Mouse (Mus musculus) midbrain, postnatal 0 days (tissue): ENCODE results near the gene Gm42715. TPM values are rescaled to one million over a fixed set of nuclear protein-coding genes. Genes with fewer than 3 reads are reported as not detected.

Source experiments
- ATAC-seq: fragments of 200-750 bp; cut with Nextera tagmentation; 2 replicates; pipeline ENCODE4 v1.8.0; 2017; ENCODE audit warnings: moderate number of reproducible peaks, mild to moderate bottlenecking, moderate TSS enrichment, moderate library complexity; ENCODE audit not compliant: low FRiP score
- DNase-seq: peaks from one replicate; pipeline ENCODE4 v3.0.0-alpha.2; 2015; ENCODE audit warnings: low spot score
- H3K27ac ChIP-seq: fragments of 300-500 bp; sonication (generic); 2 replicates; pipeline ENCODE4 v1.5.1; 2014; ENCODE audit warnings: low read depth, mild to moderate bottlenecking, low read length, mixed read lengths
- H3K27me3 ChIP-seq: fragments of 300-500 bp; sonication (generic); 2 replicates; pipeline ENCODE4 v1.6.1; 2014; ENCODE audit warnings: low read length, control low read depth, mixed read lengths; ENCODE audit not compliant: insufficient read depth
- H3K36me3 ChIP-seq: fragments of 300-500 bp; sonication (generic); 2 replicates; pipeline ENCODE4 v1.6.1; 2014; ENCODE audit warnings: low read length, control low read depth, mixed read lengths; ENCODE audit not compliant: insufficient read depth
- H3K4me1 ChIP-seq: fragments of 300-500 bp; sonication (generic); 2 replicates; pipeline ENCODE4 v1.6.1; 2014; ENCODE audit warnings: mild to moderate bottlenecking, control low read depth, antibody characterized with exemption, low read length, mixed read lengths; ENCODE audit not compliant: insufficient read depth
- H3K4me2 ChIP-seq: fragments of 300-500 bp; sonication (generic); 2 replicates; pipeline ENCODE4 v1.6.1; 2014; ENCODE audit warnings: low read depth, mild to moderate bottlenecking, low read length, mixed read lengths; ENCODE audit not compliant: poor library complexity, severe bottlenecking
- H3K4me3 ChIP-seq: fragments of 300-500 bp; sonication (generic); 2 replicates; pipeline ENCODE4 v1.5.1; 2014; ENCODE audit warnings: low read depth, mild to moderate bottlenecking, low read length, moderate library complexity
- H3K9ac ChIP-seq: fragments of 300-500 bp; sonication (generic); replicated peaks from 2 replicates; pipeline ENCODE4 v1.6.1; 2014; ENCODE audit warnings: mild to moderate bottlenecking, low read length, moderate library complexity, mixed read lengths; ENCODE audit not compliant: poor library complexity, severe bottlenecking
- H3K9me3 ChIP-seq: fragments of 300-500 bp; sonication (generic); 2 replicates; pipeline ENCODE4 v1.6.1; 2016; ENCODE audit warnings: low read length, control low read depth
- CTCF ChIP-seq: IDR thresholded peaks from 2 replicates; pipeline ENCODE4 v1.5.1; 2016; ENCODE audit warnings: antibody characterized with exemption, mild to moderate bottlenecking
- WGBS: fragments of 180-500 bp; shearing (Covaris S2); extraction: QIAGEN DNeasy Blood & Tissue Kit; methylation state at CpG from one replicate; pipeline ENCODE4 v1.1.7; 2014; 5-methylcytosine and 5-hydroxymethylcytosine counted together
- polyA plus RNA-seq: library from polyadenylated mRNA; unstranded; fragments of >200 nt; fragmentation: Nextera tagmentation; extraction: Ambion mirVana; gene quantifications from 2 replicates; pipeline ENCODE4 v1.2.1, GENCODE M21; 2015
- total RNA-seq: library from RNA; depleted of rRNA; stranded (reverse); fragments of >200 nt; gene quantifications from 2 replicates; pipeline ENCODE4 v1.2.3, GENCODE M21; 2014

Gene Gm42715
- total and polyA plus RNA-seq, 2 experiments from 2014 or later, result 11.4 to 19.6 TPM

DNA sequence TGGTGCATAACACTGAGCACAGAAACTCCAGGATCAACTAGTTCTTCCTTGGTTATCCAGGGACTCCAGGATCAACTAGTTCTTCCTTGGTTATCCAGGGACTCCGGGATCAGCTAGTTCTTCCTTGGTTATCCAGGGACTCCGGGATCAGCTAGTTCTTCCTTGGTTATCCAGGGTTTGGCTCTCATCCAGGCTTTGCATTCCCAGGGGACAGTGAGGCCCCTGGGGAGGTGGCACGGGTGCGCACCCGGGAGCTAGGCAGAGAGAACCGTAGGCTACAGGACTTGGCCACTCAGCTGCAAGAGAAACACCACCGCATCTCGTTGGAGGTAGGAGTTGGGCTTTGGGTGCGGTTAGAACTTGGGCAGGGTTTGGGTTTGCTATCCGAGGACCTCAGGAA lies 71.7 kb downstream of the Gm42715 start:
- Histone ChIP-seq H3K27me3 (no peaks in the 10 kb centered on the region), H3K4me1 (peaks cover 3% of the 10 kb centered on the region; the same call in 1 of the 2 replicates), H3K36me3 (peaks cover 56% of the 10 kb centered on the region), H3K4me2 (no peak overlapping the region), H3K4me3 (no peak overlapping the region), H3K9ac (no peak overlapping the region), H3K27ac (no peak overlapping the region), H3K9me3 (no peaks in the 10 kb centered on the region)
- DNase-seq, result no peak
- TF ChIP-seq CTCF, result no peak
- no peak for ATAC-seq
- 94% methylated on average over 10 of the region's 10 CpGs for WGBS

DNA sequence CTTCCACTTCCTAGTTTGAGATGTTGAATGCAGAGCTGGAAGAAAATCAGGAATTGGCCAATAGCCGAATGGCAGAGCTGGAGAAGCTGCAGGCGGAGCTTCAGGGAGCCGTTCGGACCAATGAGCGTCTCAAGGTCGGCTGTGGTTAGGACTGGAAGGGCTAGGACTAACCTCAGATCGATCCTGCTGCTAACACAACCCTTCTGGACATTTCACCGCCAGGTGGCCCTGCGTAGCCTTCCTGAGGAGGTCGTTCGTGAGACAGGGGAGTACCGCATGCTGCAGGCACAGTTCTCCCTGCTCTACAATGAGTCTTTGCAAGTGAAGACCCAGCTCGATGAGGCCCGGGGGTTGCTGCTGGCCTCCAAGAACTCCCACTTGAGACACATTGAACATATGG lies 73.2 kb downstream of the Gm42715 start:
- no peak for TF ChIP-seq CTCF
- Histone ChIP-seq H3K4me1 (peaks cover 3% of the 10 kb centered on the region; the same call in 1 of the 2 replicates), H3K27ac (no peak overlapping the region), H3K4me3 (no peak overlapping the region), H3K27me3 (no peaks in the 10 kb centered on the region), H3K36me3 (peaks cover 70% of the 10 kb centered on the region), H3K4me2 (no peak overlapping the region), H3K9me3 (no peaks in the 10 kb centered on the region), H3K9ac (no peak overlapping the region)
- WGBS, result 93% methylated on average over 14 of the region's 14 CpGs
- ATAC-seq (no peak), DNase-seq (no peak)

DNA sequence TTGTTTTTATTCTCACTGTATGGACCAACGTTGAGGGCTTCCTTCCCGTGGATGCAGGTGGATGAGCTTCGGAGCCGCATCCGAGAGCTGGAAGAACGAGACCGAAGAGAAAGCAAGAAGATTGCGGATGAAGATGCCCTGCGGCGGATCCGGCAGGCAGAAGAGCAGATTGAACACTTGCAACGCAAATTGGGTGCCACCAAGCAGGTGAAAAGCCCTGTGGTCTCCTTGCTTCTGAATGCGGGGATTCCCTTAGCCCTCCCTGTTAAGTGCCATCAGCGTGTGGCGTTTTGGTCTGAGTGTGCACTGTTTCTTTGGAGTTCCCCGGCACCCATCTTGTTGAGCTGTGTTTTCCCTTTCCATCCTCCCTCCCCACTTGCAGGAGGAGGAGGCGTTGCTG lies 77.4 kb downstream of the Gm42715 start:
- TF ChIP-seq CTCF, result no peak
- DNase-seq (no peak), ATAC-seq (no peak)
- H3K4me2 ChIP-seq, result no peak overlapping the region
- H3K27ac ChIP-seq, result no peak overlapping the region
- no peak overlapping the region for H3K4me3 ChIP-seq
- H3K9ac ChIP-seq, result no peak overlapping the region
- 96% methylated on average over 17 of the region's 17 CpGs for WGBS
- peaks cover 90% of the 10 kb centered on the region for H3K36me3 ChIP-seq
- H3K4me1 ChIP-seq, result no peaks in the 10 kb centered on the region
- no peaks in the 10 kb centered on the region for H3K9me3 ChIP-seq
- H3K27me3 ChIP-seq, result no peaks in the 10 kb centered on the region

DNA sequence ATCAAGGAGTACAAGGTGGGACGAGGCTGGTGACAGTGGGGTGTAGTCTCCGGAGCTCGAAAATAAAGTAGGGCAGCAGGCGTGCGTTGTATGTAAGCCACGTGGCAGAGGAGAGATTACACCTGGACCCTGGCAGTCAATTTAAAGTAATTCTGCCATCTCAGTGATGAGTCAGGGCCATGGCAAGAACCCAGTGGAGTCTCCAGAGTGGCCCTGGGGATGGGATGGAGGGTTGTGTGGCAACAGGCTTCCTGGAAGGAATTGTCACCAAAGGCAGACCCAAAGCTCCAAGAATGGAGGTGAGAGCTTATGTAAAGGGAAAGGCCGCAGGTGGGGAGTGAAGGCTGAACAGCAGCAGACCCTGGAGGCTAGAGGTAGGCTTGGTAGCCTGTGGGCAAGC lies 81.2 kb downstream of the Gm42715 start:
- ATAC-seq (no peak), DNase-seq (no peak)
- no peak overlapping the region for H3K9ac ChIP-seq
- no peaks in the 10 kb centered on the region for H3K4me1 ChIP-seq
- H3K4me3 ChIP-seq, result no peak overlapping the region
- no peaks in the 10 kb centered on the region for H3K27me3 ChIP-seq
- no peak overlapping the region for H3K27ac ChIP-seq
- WGBS, result 95% methylated on average over 7 of the region's 7 CpGs
- peaks cover 85% of the 10 kb centered on the region for H3K36me3 ChIP-seq
- no peak overlapping the region for H3K4me2 ChIP-seq
- no peak for TF ChIP-seq CTCF
- H3K9me3 ChIP-seq, result no peaks in the 10 kb centered on the region

DNA sequence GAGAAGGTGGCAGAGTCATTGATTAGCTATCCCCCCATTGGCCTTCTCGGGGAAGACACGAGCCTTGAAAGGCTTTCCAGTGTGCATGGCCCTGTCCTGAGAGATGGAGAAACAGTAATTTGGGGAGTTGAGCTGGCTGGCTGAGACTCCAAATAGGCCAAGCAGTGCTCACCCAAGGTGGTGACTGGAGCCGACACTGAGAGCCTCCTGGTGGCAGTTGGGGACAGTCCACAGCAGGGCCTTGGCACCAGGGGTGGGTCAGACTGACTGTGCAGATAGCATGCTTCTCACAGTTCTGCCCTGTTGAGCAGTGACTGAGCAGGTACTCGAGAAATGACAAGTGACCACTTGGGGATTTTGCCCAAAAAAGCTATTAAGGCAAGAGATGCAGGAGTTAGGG lies 82.4 kb downstream of the Gm42715 start:
- Histone ChIP-seq H3K4me2 (no peak overlapping the region), H3K27ac (no peak overlapping the region), H3K27me3 (no peaks in the 10 kb centered on the region), H3K9me3 (no peaks in the 10 kb centered on the region), H3K9ac (no peak overlapping the region), H3K36me3 (peaks cover 73% of the 10 kb centered on the region), H3K4me1 (no peaks in the 10 kb centered on the region), H3K4me3 (no peak overlapping the region)
- ATAC-seq (no peak), DNase-seq (no peak)
- TF ChIP-seq CTCF, result no peak
- 84% methylated on average over 4 of the region's 4 CpGs for WGBS

DNA sequence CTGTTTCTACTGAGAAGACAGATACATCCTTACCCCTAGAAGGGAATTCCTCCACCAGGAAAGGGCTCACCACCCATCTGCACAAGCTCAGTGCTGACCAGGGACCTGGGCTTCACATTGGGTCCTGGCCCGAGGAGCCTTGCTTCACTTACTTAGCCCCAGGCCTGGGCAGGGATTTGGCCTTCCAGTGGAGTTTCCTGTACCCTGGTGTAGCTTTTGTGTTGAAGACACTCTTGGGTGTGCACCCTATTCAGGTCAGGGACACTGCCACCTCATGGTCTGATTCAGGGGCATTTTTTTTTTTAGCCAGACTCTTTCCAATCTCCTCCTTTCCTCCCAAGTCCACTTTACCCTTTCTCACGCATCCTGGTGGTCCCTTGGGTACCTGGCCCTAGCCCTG lies 83.5 kb downstream of the Gm42715 start:
- ATAC-seq (no peak), DNase-seq (no peak)
- Histone ChIP-seq H3K36me3 (peaks cover 72% of the 10 kb centered on the region), H3K9ac (no peak overlapping the region), H3K4me3 (no peak overlapping the region), H3K27me3 (no peaks in the 10 kb centered on the region), H3K27ac (no peak overlapping the region), H3K4me2 (no peak overlapping the region), H3K9me3 (no peaks in the 10 kb centered on the region), H3K4me1 (no peaks in the 10 kb centered on the region)
- 85% methylated on average over 2 of the region's 2 CpGs for WGBS
- TF ChIP-seq CTCF, result no peak

DNA sequence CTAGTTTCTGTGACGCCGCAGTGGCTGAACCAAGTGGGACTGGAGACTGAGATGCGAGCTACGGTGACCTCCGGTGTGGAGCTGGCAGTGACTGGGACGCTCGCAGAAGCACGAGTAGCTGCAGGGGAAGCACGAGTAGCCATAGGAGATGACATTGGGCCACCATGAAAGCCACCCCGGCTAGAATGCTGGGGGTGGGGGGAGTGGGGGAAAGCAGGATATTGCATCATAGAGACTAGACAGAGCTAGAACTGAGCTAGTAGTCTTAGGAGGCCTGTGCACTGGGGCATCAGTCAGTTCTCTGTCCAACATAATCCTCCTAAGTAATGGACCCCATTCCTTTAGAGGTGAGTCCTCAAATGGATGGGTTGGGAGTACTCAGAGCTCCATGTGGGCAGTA lies 84.9 kb downstream of the Gm42715 start:
- Histone ChIP-seq H3K9ac (no peak overlapping the region), H3K4me1 (no peaks in the 10 kb centered on the region), H3K4me2 (no peak overlapping the region), H3K9me3 (no peaks in the 10 kb centered on the region), H3K27me3 (no peaks in the 10 kb centered on the region), H3K27ac (no peak overlapping the region), H3K36me3 (peaks cover 72% of the 10 kb centered on the region), H3K4me3 (no peak overlapping the region)
- 91% methylated on average over 10 of the region's 10 CpGs for WGBS
- TF ChIP-seq CTCF, result no peak
- DNase-seq (no peak), ATAC-seq (no peak)
